Comparison of ENCODE assay signal across 21 mouse cellular contexts in genomic region chr10:67031186-67031585, GRCm38 (mm10).
"Had no signal": no experiment of that assay in that cellular context is flagged by ENCODE, and none has a peak within 500 bp of the region (broad histone marks: within the 10 kb centered on the region; RNA-seq: fewer than 3 reads in every experiment).

No protein-coding gene starts in this region.

- DNase-seq: gastrocnemius, postnatal 14 days; gastrocnemius, postnatal 36 days; heart, adult 2 months; heart, postnatal 10 days; heart, postnatal 4 days; kidney, adult 18-20 months; kidney, adult 8-10 months; kidney, postnatal 10 days; kidney, postnatal 36 days; layer of hippocampus, adult 9-11 months; layer of hippocampus, postnatal 36 days; left cerebral cortex, postnatal 4 days had no signal

- H3K27me3 ChIP-seq: heart, embryonic 13.5 days; heart, embryonic 15.5 days; hindbrain, embryonic 12.5 days; intestine, embryonic 15.5 days; limb, embryonic 13.5 days; limb, embryonic 15.5 days; liver, embryonic 12.5 days had no signal

- H3K4me1 ChIP-seq: hindbrain, embryonic 10.5 days had no signal

- H3K27ac ChIP-seq: heart, adult 2 months; heart, embryonic 13.5 days; heart, embryonic 15.5 days; hindbrain, embryonic 10.5 days; hindbrain, embryonic 12.5 days; hindbrain, embryonic 14.5 days; intestine, embryonic 15.5 days; limb, embryonic 13.5 days; limb, embryonic 15.5 days; liver, embryonic 12.5 days had no signal

- H3K4me3 ChIP-seq: heart, adult 2 months; heart, embryonic 13.5 days; heart, embryonic 15.5 days; hindbrain, embryonic 10.5 days; hindbrain, embryonic 12.5 days; intestine, embryonic 15.5 days; limb, embryonic 13.5 days; limb, embryonic 15.5 days; liver, embryonic 12.5 days had no signal
